Mouse (Mus musculus): ENCODE data around the gene Herc2. TPM values are rescaled to one million over a fixed set of nuclear protein-coding genes. Genes with fewer than 3 reads are reported as not detected.
A peak's percentile ranks its signal among the peaks of the same experiment; 100 is the strongest.
"Not testable (repeated sequence)": the region's sequence is repeated elsewhere in the genome, so short reads cannot be mapped to it uniquely, and the experiment has no call there.

Herc2 gene
- 27.9 and 28.1 TPM in 2 replicates for polyA plus RNA-seq (2016; fragmentation: Nextera tagmentation; extraction: Ambion mirVana)

DNA sequence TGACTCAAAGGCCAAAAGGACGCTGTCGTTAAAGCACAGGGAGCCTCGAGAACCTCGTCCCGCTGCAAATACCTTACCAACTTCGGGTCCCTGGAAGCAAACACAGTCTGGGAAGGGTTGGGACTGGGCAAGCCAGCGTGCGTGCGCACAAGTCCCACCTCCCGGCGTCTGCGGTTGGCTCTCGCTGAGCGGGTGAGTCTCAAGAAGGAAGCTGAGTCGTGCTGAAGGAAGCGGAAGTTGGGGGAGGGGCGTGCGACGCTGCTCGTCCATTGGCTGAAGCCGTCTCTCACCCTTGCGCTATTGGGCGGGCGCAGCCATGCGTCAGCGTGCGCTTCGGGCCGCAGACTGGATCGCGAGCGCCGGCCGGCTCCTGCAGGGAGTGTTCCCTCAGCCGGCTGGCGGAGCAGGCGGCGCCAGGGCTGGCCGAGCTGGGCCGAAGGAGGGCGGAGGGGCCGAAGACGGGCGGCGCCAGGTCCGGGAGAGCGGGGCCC, at the start of gene Herc2:
Gene Herc2, plus strand, starts transcription at position 366 of the 491 bp plus-strand sequence.
- Histone ChIP-seq H3K9ac (peak within 1 kb of the TSS; percentile 73), H3K36me3 (0 out of 2 replicates have a peak, but pooled peaks cover 3% of the 10 kb centered on the region), H3K4me2 (replicated peaks) (peak within 1 kb of the TSS; percentile 58), H3K4me1 (peaks cover 9% of the 10 kb centered on the region; the same call in 1 of the 2 replicates), H3K4me3 (peak within 1 kb of the TSS; percentile 79), H3K27ac (peak within 1 kb of the TSS; percentile 85), H3K27me3 (no peaks in the 10 kb centered on the region), H3K9me3 (no peaks in the 10 kb centered on the region)
- WGBS: under 1% methylated on average over 46 of the region's 47 CpGs
- ATAC-seq (ENCODE audit: insufficient number of reproducible peaks, insufficient read depth, low FRiP score, low TSS enrichment): peak; percentile 100

DNA sequence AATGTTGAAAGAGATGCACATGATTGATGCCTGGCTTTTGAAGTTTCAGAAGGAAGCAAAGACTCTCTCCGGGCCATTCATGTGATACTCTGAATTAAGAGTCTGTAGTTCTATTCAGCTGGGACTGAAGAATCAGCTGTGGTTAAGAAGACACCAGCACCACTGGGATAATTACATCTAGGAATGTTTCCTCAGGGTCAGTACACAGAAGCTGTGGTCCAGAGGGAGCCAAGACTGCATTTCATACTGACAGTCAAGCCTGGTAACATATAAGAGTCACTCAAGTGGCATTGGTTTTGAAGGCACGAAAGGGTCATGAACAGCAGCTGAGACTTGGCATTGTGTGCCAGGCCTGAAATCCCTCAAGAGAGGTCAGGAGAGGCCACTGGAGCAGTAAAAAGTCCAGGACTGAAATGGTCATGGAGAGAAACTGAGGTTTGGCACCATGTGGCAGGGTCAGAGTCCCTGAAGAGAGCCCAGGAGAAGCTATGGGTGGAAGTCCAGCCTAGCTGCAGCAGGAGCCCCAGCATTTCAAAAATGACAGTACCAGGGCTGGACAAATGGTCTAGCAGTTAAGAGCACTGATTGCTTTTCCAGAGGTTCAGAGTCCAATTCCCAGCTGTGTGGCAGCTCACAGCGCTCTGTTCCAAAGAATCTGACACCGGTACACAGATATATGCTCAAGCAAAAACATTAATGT, 39.5 kb upstream of the Herc2 start:
- no peak overlapping the region for H3K4me2 ChIP-seq (replicated peaks)
- no peak overlapping the region for H3K4me3 ChIP-seq
- no peaks in the 10 kb centered on the region for H3K4me1 ChIP-seq
- H3K9me3 ChIP-seq: 0 out of 2 replicates have a peak, but pooled peaks cover 3% of the 10 kb centered on the region
- H3K36me3 ChIP-seq: no peaks in the 10 kb centered on the region
- WGBS: 83% methylated on average over 4 of the region's 4 CpGs
- no peak overlapping the region for H3K9ac ChIP-seq
- ATAC-seq (ENCODE audit: insufficient number of reproducible peaks, insufficient read depth, low FRiP score, low TSS enrichment): no peak
- H3K27me3 ChIP-seq: no peaks in the 10 kb centered on the region
- H3K27ac ChIP-seq: no peak overlapping the region

DNA sequence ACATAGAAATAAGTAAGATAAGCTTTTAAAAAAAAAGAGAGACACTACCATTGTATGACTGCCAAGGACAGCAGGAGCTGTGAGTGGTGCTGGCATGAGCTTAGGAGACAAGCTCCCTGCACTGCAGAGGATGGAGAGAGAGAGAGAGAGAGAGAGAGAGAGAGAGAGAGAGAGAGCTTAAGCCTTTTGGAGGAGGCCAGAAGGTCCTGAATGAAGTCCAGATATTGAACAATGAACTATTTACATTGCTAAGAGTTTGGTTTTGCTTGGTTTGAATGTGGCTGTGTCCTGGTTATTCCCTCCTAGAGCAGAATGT, 39.0 kb upstream of the Herc2 start:
- no peak for ATAC-seq (ENCODE audit: insufficient number of reproducible peaks, insufficient read depth, low FRiP score, low TSS enrichment)
- no peaks in the 10 kb centered on the region for H3K4me1 ChIP-seq
- 0 out of 2 replicates have a peak, but pooled peaks cover 3% of the 10 kb centered on the region for H3K9me3 ChIP-seq
- no peaks in the 10 kb centered on the region for H3K27me3 ChIP-seq
- H3K4me2 ChIP-seq (replicated peaks): no peak overlapping the region
- no peak overlapping the region for H3K4me3 ChIP-seq
- H3K36me3 ChIP-seq: no peaks in the 10 kb centered on the region
- no peak overlapping the region for H3K9ac ChIP-seq
- H3K27ac ChIP-seq: no peak overlapping the region

DNA sequence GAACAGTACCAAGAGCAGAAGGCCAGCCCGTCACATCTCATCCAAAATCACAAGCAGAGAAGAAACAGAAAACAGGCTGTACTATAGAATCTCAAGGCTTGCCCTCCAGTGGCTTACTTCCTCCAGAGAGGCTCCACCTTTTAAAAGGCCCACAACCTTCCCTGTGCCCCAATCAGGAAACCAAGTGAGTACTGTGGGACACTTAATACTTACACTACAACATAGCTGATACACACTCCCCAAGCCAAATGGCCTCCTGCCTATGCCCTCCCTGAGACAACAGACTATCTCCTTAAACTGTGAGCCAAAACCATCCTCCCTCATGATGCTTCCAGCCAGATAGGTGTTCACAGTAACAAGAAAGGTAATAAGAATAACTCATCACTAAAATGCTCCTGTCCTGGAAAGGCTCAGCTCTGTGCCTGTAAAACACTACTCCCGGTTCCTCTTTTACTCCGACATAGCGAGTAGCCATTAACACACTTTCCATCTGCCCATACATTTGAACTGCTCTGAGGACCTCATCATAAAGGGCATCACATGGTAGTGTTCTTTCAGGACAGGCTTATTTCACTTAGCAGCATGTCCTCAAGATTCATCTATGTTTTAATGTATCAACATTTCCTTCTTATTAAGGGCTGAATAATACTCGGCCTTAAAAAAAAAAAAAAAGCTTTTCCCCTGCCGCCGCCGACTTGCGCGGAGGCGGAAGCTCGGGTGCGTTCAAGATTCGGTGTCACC, 36.6 kb upstream of the Herc2 start:
- no peak overlapping the region for H3K4me2 ChIP-seq (replicated peaks)
- no peaks in the 10 kb centered on the region for H3K36me3 ChIP-seq
- 96% methylated on average over 14 of the region's 14 CpGs for WGBS
- no peak overlapping the region for H3K9ac ChIP-seq
- H3K4me3 ChIP-seq: no peak overlapping the region
- no peaks in the 10 kb centered on the region for H3K27me3 ChIP-seq
- H3K4me1 ChIP-seq: peaks cover under 1% of the 10 kb centered on the region; the same call in 1 of the 2 replicates
- no peaks in the 10 kb centered on the region for H3K9me3 ChIP-seq
- H3K27ac ChIP-seq: no peak overlapping the region
- ATAC-seq (ENCODE audit: insufficient number of reproducible peaks, insufficient read depth, low FRiP score, low TSS enrichment): no peak

DNA sequence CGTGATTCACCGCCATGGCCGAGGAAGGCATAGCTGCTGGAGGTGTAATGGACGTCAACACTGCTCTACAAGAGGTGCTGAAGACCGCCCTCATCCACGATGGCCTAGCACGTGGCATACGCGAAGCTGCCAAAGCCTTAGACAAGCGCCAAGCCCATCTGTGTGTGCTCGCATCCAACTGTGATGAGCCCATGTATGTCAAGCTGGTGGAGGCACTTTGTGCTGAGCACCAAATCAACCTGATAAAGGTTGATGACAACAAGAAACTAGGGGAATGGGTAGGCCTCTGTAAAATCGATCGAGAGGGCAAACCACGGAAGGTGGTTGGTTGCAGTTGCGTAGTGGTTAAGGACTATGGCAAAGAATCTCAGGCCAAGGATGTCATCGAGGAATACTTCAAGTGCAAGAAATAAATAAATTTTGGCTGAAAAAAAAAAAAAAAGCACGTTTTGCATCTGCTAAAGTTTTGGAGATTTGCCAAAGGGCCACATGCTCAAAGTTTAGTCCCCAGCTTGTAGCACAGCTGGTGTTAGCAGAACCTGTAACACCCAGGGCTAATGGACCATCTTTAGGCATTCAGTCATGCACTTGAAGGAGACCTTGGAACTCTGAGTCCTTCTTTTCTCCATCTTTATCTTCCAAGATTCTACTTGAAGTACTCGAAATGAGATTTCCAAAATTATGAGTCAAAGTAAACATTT, 35.8 kb upstream of the Herc2 start:
- not testable (repeated sequence) for H3K36me3 ChIP-seq; H3K27me3 ChIP-seq; H3K9me3 ChIP-seq; ATAC-seq (ENCODE audit: insufficient number of reproducible peaks, insufficient read depth, low FRiP score, low TSS enrichment); H3K9ac ChIP-seq; H3K27ac ChIP-seq; H3K4me3 ChIP-seq; H3K4me2 ChIP-seq (replicated peaks); H3K4me1 ChIP-seq
- 83% methylated on average over 8 of the region's 18 CpGs for WGBS

DNA sequence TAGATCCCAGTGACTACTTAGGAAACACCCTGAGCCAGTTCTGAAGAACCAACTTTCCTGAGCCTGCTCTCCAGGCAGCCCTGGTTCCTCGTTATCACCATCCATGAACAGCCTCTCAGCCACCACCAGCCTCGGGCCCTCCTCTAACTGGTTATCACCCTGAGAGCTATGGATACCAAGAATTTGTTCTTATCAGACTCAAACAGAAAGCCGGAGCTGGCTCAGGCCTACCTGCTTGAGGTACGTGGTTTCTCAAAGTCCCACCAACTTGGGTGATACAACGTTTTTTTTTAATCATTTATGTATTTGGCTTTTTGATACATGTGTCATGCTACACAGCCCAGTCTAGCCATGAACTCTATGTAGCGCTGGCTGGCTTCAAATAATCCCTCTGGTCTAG, 34.8 kb upstream of the Herc2 start:
- no peak overlapping the region for H3K4me2 ChIP-seq (replicated peaks)
- H3K4me1 ChIP-seq: peaks cover 3% of the 10 kb centered on the region
- no peak for ATAC-seq (ENCODE audit: insufficient number of reproducible peaks, insufficient read depth, low FRiP score, low TSS enrichment)
- no peaks in the 10 kb centered on the region for H3K9me3 ChIP-seq
- H3K9ac ChIP-seq: no peak overlapping the region
- H3K27me3 ChIP-seq: no peaks in the 10 kb centered on the region
- no peak overlapping the region for H3K27ac ChIP-seq
- no peaks in the 10 kb centered on the region for H3K36me3 ChIP-seq
- H3K4me3 ChIP-seq: no peak overlapping the region
- WGBS: 84% methylated on average over 6 of the region's 6 CpGs

DNA sequence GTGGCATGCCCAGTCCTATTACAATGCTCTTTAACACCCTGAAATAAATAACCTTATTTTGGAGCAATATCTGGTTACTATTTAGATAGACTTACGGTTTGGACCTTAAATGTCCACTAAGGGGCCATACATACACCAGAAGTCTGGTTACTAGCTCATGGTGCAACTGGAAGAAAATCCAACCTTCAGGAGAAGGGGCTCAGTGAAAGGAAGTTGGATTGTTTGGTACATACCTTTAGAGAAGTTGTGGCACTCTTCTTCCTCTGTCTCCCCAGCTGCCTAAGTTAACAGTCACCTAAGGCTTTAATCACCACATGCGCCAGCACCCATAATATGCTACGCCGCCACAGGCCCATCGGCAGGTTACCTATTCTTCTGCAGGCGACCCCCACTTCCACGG, 34.2 kb upstream of the Herc2 start:
- ATAC-seq (ENCODE audit: insufficient number of reproducible peaks, insufficient read depth, low FRiP score, low TSS enrichment): no peak
- no peaks in the 10 kb centered on the region for H3K27me3 ChIP-seq
- no peak overlapping the region for H3K9ac ChIP-seq
- 91% methylated on average over 7 of the region's 7 CpGs for WGBS
- H3K4me1 ChIP-seq: peaks cover 3% of the 10 kb centered on the region
- no peaks in the 10 kb centered on the region for H3K9me3 ChIP-seq
- H3K4me2 ChIP-seq (replicated peaks): no peak overlapping the region
- no peak overlapping the region for H3K4me3 ChIP-seq
- no peak overlapping the region for H3K27ac ChIP-seq
- H3K36me3 ChIP-seq: no peaks in the 10 kb centered on the region

DNA sequence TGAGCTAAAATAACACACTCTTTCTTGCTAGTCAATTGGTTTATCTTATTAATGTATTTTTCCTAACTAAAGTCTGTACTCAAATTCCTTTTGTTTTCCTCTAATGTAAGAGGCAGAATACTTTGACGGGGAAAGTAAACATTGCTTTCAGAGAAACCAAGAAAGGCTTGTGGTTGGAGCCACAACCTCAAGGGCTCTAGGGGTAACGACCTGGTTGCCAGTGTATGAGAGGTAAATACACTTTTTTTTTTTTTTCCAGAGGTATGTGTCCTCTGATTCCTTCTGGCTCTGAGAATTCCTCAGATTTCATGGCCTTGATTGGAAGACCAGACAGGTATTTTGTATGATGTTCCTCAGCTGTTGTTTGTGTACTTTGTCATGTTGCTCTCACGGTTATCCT, 32.2 kb upstream of the Herc2 start:
- Histone ChIP-seq H3K27me3 (no peaks in the 10 kb centered on the region), H3K9me3 (no peaks in the 10 kb centered on the region), H3K36me3 (no peaks in the 10 kb centered on the region), H3K27ac (no peak overlapping the region), H3K4me2 (replicated peaks) (no peak overlapping the region), H3K9ac (no peak overlapping the region), H3K4me3 (no peak overlapping the region), H3K4me1 (peaks cover 3% of the 10 kb centered on the region)
- no peak for ATAC-seq (ENCODE audit: insufficient number of reproducible peaks, insufficient read depth, low FRiP score, low TSS enrichment)
- WGBS: 75% methylated on average over 3 of the region's 3 CpGs

DNA sequence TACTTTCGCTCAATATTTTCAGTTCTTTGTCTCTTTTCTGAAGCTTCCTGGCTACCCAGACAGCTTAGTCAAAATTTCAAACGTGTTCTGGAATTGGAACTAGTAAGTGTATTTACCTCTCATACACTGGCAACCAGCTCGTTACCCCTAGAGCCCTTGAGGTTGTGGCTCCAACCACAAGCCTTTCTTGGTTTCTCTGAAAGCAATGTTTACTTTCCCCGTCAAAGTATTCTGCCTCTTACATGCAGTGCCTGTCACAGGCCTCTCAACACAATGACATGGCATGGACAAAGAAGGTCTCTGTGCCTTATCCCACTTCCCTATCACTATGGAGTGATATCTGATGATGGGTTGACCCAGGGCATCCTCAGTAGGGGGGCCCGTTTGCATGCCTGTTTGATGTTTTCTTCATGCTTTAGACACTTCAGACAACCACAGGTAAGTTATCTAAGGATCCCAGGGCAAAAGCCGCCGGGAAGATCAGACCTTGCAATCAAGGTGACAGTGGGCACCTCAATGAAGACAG, 31.5 kb upstream of the Herc2 start:
- WGBS: 38% methylated on average over 7 of the region's 7 CpGs

DNA sequence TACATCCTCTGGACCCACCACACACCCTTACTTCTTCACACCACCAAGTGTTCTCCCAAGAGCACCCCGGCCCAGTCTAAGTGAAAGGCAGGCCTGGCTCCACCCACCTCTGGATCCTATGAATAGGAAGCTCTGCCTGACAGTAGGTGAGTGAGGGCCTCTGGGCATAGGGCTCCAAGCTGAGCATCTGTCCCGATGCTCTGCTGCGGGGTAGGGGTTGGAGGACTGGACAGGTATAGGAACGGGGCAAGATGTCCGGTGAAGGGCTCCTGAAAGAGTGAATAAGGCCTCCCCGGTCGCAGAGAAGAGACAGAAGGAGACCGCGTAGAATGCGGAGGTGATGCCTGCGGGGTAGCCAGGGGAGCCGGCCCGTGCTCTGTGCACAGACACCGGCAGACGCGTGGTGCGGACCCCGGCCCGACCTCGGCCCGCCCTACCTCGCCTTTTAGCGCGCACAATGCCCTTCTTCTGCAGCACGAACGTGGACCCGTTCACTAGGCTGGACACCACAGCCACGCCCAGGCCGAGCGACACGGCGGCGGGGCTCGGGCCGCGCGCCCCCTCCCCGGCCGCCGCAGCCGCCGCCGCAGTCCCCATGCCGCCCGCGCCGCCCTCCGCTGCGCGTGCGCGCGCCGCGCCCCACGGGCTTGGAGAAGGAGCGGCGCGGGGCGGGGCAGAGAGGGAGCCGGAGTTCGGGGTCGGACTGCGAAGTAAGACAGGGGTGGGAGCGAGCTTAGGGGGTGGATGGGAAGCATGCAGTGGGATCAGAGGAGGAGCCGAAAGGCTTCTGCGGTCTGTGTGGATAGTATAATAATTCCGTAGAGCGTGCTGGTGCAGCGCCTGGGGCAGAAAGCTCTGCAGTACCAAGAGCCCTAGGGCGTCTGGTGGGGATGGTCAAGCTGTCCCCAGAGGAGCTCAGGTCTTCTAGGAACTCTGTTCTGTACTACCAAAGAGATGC, 30.7 kb upstream of the Herc2 start:
- Histone ChIP-seq H3K4me2 (replicated peaks) (peak overlapping the region; percentile 77), H3K4me1 (peaks cover 3% of the 10 kb centered on the region), H3K36me3 (no peaks in the 10 kb centered on the region), H3K9me3 (no peaks in the 10 kb centered on the region), H3K27me3 (no peaks in the 10 kb centered on the region), H3K9ac (peak overlapping the region; percentile 74), H3K27ac (peak overlapping the region; percentile 76), H3K4me3 (peak overlapping the region; percentile 68)
- ATAC-seq (ENCODE audit: insufficient number of reproducible peaks, insufficient read depth, low FRiP score, low TSS enrichment): peak; percentile 92
- WGBS: under 1% methylated on average over 71 of the region's 71 CpGs

More for the DNA sequence above, 31.5 kb upstream of the Herc2 start:
- Histone ChIP-seq H3K4me3 (peak overlapping the region; percentile 68), H3K9me3 (no peaks in the 10 kb centered on the region), H3K36me3 (no peaks in the 10 kb centered on the region), H3K4me2 (replicated peaks) (peak overlapping the region; percentile 77), H3K9ac (peak overlapping the region; percentile 74), H3K4me1 (peaks cover 3% of the 10 kb centered on the region), H3K27me3 (no peaks in the 10 kb centered on the region), H3K27ac (no peak overlapping the region)
- no peak for ATAC-seq (ENCODE audit: insufficient number of reproducible peaks, insufficient read depth, low FRiP score, low TSS enrichment)

DNA sequence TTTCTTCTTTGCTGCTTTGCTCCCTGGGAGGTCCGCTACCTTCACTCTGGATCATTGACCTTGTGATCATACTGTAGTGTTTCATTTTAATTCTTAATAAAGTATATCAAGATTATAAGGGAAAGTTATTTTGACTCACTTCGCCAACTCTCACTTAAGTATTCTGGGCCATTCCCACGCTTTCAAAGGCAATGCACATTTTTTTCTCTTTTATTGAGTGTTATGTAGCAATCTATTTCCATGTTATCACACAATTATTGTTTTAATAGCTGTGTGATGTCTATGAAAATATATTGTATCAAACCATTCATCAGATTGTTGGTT, 30.1 kb upstream of the Herc2 start, which contains the start of gene Nipa1:
Gene Nipa1, minus strand, starts transcription at position 25 of the 324 bp plus-strand sequence.
- Histone ChIP-seq H3K27me3 (no peaks in the 10 kb centered on the region), H3K36me3 (no peaks in the 10 kb centered on the region), H3K9me3 (no peaks in the 10 kb centered on the region), H3K4me3 (peak within 1 kb of the TSS; percentile 68), H3K27ac (peak within 1 kb of the TSS; percentile 76), H3K9ac (peak within 1 kb of the TSS; percentile 74), H3K4me1 (peaks cover 3% of the 10 kb centered on the region), H3K4me2 (replicated peaks) (peak within 1 kb of the TSS; percentile 77)
- ATAC-seq (ENCODE audit: insufficient number of reproducible peaks, insufficient read depth, low FRiP score, low TSS enrichment): no peak
- WGBS: 57% methylated on average over 3 of the region's 3 CpGs

Data from embryonic facial prominence, embryonic 12.5 days (tissue).